Mouse (Mus musculus) MEL (cell line): ENCODE results near the gene Nrn1l. TPM values are rescaled to one million over a fixed set of nuclear protein-coding genes. Genes with fewer than 3 reads are reported as not detected.

Experiments used
- DNase-seq: peaks from one replicate; pipeline ENCODE4 v3.0.0; 2011; ENCODE audit warnings: low read depth, low spot score
- H3K27ac ChIP-seq: 2 replicates; pipeline ENCODE4 v1.5.1; 2012; ENCODE audit warnings: low read depth, mild to moderate bottlenecking, control low read depth, low read length, moderate library complexity; ENCODE audit not compliant: control insufficient read depth
- H3K27me3 ChIP-seq, 2 experiments: fragments of 150-350 bp in 1 of 2; sonication (generic) in 1 of 2; 2 replicates each; pipeline ENCODE4 v1.6.1; 2012; ENCODE audit warnings: low read length in 2 of 2, mild to moderate bottlenecking in 2 of 2, improper control_type of control experiment in 1 of 2, moderate library complexity in 1 of 2; ENCODE audit not compliant: insufficient read depth in 2 of 2, control insufficient read depth in 1 of 2
- H3K36me3 ChIP-seq, 2 experiments: 2 replicates each; pipeline ENCODE4 v1.6.1; 2012 to 2014; ENCODE audit warnings: low read length in 2 of 2, improper control_type of control experiment in 1 of 2, inconsistent platforms in 1 of 2, mild to moderate bottlenecking in 1 of 2; ENCODE audit not compliant: insufficient read depth in 2 of 2, control insufficient read depth in 1 of 2
- H3K4me1 ChIP-seq, 2 experiments: fragments of 150-350 bp in 1 of 2; sonication (generic) in 1 of 2; 2 replicates each; pipeline ENCODE4 v1.6.1; 2012; ENCODE audit warnings: low read length in 2 of 2, improper control_type of control experiment in 1 of 2, mild to moderate bottlenecking in 1 of 2; ENCODE audit not compliant: insufficient read depth in 2 of 2, control insufficient read depth in 1 of 2
- H3K4me3 ChIP-seq, 2 experiments: fragments of 150-350 bp in 1 of 2; sonication (generic) in 1 of 2; 2 replicates each; pipeline ENCODE4 v1.5.1; 2012; ENCODE audit warnings: low read depth in 2 of 2, low read length in 2 of 2, mild to moderate bottlenecking in 2 of 2, moderate library complexity in 2 of 2, control low read depth in 1 of 2, improper control_type of control experiment in 1 of 2; ENCODE audit not compliant: control insufficient read depth in 1 of 2, insufficient read depth in 1 of 2
- H3K79me2 ChIP-seq: 2 replicates; pipeline ENCODE4 v1.6.1; 2012; ENCODE audit warnings: mild to moderate bottlenecking, low read length, moderate library complexity; ENCODE audit not compliant: control insufficient read depth, poor library complexity, insufficient read depth
- H3K9ac ChIP-seq: 2 replicates; pipeline ENCODE4 v1.6.1; 2012; ENCODE audit warnings: low read depth, mild to moderate bottlenecking, control low read depth, low read length, moderate library complexity; ENCODE audit not compliant: control insufficient read depth, poor library complexity, severe bottlenecking
- H3K9me3 ChIP-seq: fragments of 150-350 bp; sonication (generic); replicated peaks from 2 replicates; pipeline ENCODE4 v1.6.1; 2012; ENCODE audit warnings: mild to moderate bottlenecking, low read length, improper control_type of control experiment, moderate library complexity; ENCODE audit not compliant: insufficient read depth
- BHLHE40 ChIP-seq: IDR thresholded peaks from 2 replicates; pipeline ENCODE4 v1.6.1; 2012; ENCODE audit warnings: low read depth, mild to moderate bottlenecking, inconsistent platforms, low read length, improper control_type of control experiment, borderline replicate concordance
- CHD1 ChIP-seq: IDR thresholded peaks from 2 replicates; pipeline ENCODE4 v1.6.1; 2012; ENCODE audit warnings: low read depth, mild to moderate bottlenecking, inconsistent platforms, low read length, improper control_type of control experiment
- CHD2 ChIP-seq: IDR thresholded peaks from 2 replicates; pipeline ENCODE4 v1.6.1; 2011; ENCODE audit warnings: low read length, improper control_type of control experiment
- CTCF ChIP-seq, 3 experiments: IDR thresholded peaks in 2 of 3; conservative IDR thresholded peaks in 1 of 3; 2 replicates each; pipeline ENCODE4 v1.5.1; 2011 to 2012; ENCODE audit warnings: low read length in 3 of 3, low read depth in 2 of 3, mild to moderate bottlenecking in 2 of 3, improper control_type of control experiment in 1 of 3, inconsistent platforms in 1 of 3, mixed read lengths in 1 of 3, moderate library complexity in 1 of 3; ENCODE audit not compliant: control insufficient read depth in 1 of 3, insufficient read depth in 1 of 3, poor library complexity in 1 of 3, severe bottlenecking in 1 of 3
- E2F4 ChIP-seq: IDR thresholded peaks from 2 replicates; pipeline ENCODE4 v1.6.1; 2011; ENCODE audit warnings: low read depth, low read length, improper control_type of control experiment, borderline replicate concordance
- ELF1 ChIP-seq: IDR thresholded peaks from 2 replicates; pipeline ENCODE4 v1.6.1; 2014; ENCODE audit warnings: low read depth, mild to moderate bottlenecking, inconsistent platforms, low read length, improper control_type of control experiment, moderate library complexity
- EP300 ChIP-seq, 2 experiments: IDR thresholded peaks; 2 replicates each; pipeline ENCODE4 v1.6.1; 2011; ENCODE audit warnings: improper control_type of control experiment in 2 of 2, low read length in 2 of 2, low read depth in 1 of 2, mild to moderate bottlenecking in 1 of 2
- ETS1 ChIP-seq: IDR thresholded peaks from 2 replicates; pipeline ENCODE4 v1.6.1; 2012; ENCODE audit warnings: low read depth, mild to moderate bottlenecking, inconsistent platforms, low read length, improper control_type of control experiment, moderate library complexity
- GABPA ChIP-seq: IDR thresholded peaks from 2 replicates; pipeline ENCODE4 v1.6.1; 2012; ENCODE audit warnings: low read depth, mild to moderate bottlenecking, inconsistent platforms, low read length, improper control_type of control experiment, moderate library complexity
- HCFC1 ChIP-seq: IDR thresholded peaks from 2 replicates; pipeline ENCODE4 v1.6.1; 2012; ENCODE audit warnings: low read depth, mild to moderate bottlenecking, inconsistent platforms, low read length, improper control_type of control experiment, moderate library complexity
- JUND ChIP-seq: IDR thresholded peaks from 2 replicates; pipeline ENCODE4 v1.6.1; 2011; ENCODE audit warnings: low read depth, mild to moderate bottlenecking, improper control_type of control experiment, low read length
- KAT2A ChIP-seq: conservative IDR thresholded peaks from 2 replicates; pipeline ENCODE4 v1.6.1; 2012; ENCODE audit warnings: low read depth, low read length, improper control_type of control experiment, inconsistent platforms
- MAFK ChIP-seq: IDR thresholded peaks from 2 replicates; pipeline ENCODE4 v1.6.1; 2011; ENCODE audit warnings: low read depth, mild to moderate bottlenecking, low read length, improper control_type of control experiment, borderline replicate concordance
- MAX ChIP-seq: IDR thresholded peaks from 2 replicates; pipeline ENCODE4 v1.6.1; 2011; ENCODE audit warnings: low read length, improper control_type of control experiment
- MAZ ChIP-seq: IDR thresholded peaks from 2 replicates; pipeline ENCODE4 v1.6.1; 2012; ENCODE audit warnings: low read depth, mild to moderate bottlenecking, inconsistent platforms, low read length, improper control_type of control experiment
- MEF2A ChIP-seq: IDR thresholded peaks from 2 replicates; pipeline ENCODE4 v1.6.1; 2014; ENCODE audit warnings: low read depth, mild to moderate bottlenecking, inconsistent platforms, low read length, improper control_type of control experiment; ENCODE audit not compliant: poor library complexity, insufficient replicate concordance, severe bottlenecking; ENCODE audit errors: extremely low read depth
- MXI1 ChIP-seq: IDR thresholded peaks from 2 replicates; pipeline ENCODE4 v1.6.1; 2011; ENCODE audit warnings: mild to moderate bottlenecking, low read depth, low read length, improper control_type of control experiment
- MYB ChIP-seq: IDR thresholded peaks from 2 replicates; pipeline ENCODE4 v1.6.1; 2011; ENCODE audit warnings: mild to moderate bottlenecking, low read depth, low read length, improper control_type of control experiment
- NELFE ChIP-seq: IDR thresholded peaks from 2 replicates; pipeline ENCODE4 v1.6.1; 2011; ENCODE audit warnings: low read depth, low read length, improper control_type of control experiment
- NRF1 ChIP-seq: IDR thresholded peaks from 2 replicates; pipeline ENCODE4 v1.6.1; 2014; ENCODE audit warnings: low read depth, mild to moderate bottlenecking, inconsistent platforms, low read length, improper control_type of control experiment, moderate library complexity; ENCODE audit not compliant: poor library complexity, insufficient read depth, severe bottlenecking
- POLR2A ChIP-seq, 2 experiments: IDR thresholded peaks; 2 replicates each; pipeline ENCODE4 v1.6.1; 2011 to 2012; ENCODE audit warnings: low read length in 2 of 2, mild to moderate bottlenecking in 2 of 2, control low read depth in 1 of 2, improper control_type of control experiment in 1 of 2, low read depth in 1 of 2, moderate library complexity in 1 of 2; ENCODE audit not compliant: control insufficient read depth in 1 of 2, insufficient read depth in 1 of 2, poor library complexity in 1 of 2
- POLR2AphosphoS2 ChIP-seq: IDR thresholded peaks from 2 replicates; pipeline ENCODE4 v1.6.1; 2011; ENCODE audit warnings: low read length, improper control_type of control experiment
- POLR2AphosphoS5 ChIP-seq: IDR thresholded peaks from 2 replicates; pipeline ENCODE4 v1.6.1; 2012; ENCODE audit warnings: low read depth, borderline replicate concordance, mild to moderate bottlenecking, inconsistent platforms, low read length, moderate library complexity, mixed read lengths
- RAD21 ChIP-seq: IDR thresholded peaks from 2 replicates; pipeline ENCODE4 v1.6.1; 2011; ENCODE audit warnings: mild to moderate bottlenecking, low read depth, low read length, improper control_type of control experiment
- RCOR1 ChIP-seq: IDR thresholded peaks from 2 replicates; pipeline ENCODE4 v1.6.1; 2012; ENCODE audit warnings: low read depth, mild to moderate bottlenecking, inconsistent platforms, low read length, improper control_type of control experiment
- SIN3A ChIP-seq: IDR thresholded peaks from 2 replicates; pipeline ENCODE4 v1.6.1; 2012; ENCODE audit warnings: low read length, improper control_type of control experiment, inconsistent platforms
- SMC3 ChIP-seq: IDR thresholded peaks from 2 replicates; pipeline ENCODE4 v1.6.1; 2011; ENCODE audit warnings: low read depth, low read length, improper control_type of control experiment
- TAL1 ChIP-seq: IDR thresholded peaks from 2 replicates; pipeline ENCODE4 v1.6.1; 2012; ENCODE audit warnings: mild to moderate bottlenecking, inconsistent platforms, low read length, moderate library complexity, mixed read lengths
- TCF12 ChIP-seq: IDR thresholded peaks from 2 replicates; pipeline ENCODE4 v1.6.1; 2014; ENCODE audit warnings: low read depth, mild to moderate bottlenecking, inconsistent platforms, low read length, improper control_type of control experiment, moderate library complexity
- UBTF ChIP-seq: IDR thresholded peaks from 2 replicates; pipeline ENCODE4 v1.6.1; 2012; ENCODE audit warnings: low read depth, mild to moderate bottlenecking, inconsistent platforms, low read length, improper control_type of control experiment, moderate library complexity, borderline replicate concordance; ENCODE audit not compliant: insufficient read depth
- USF1 ChIP-seq: IDR thresholded peaks from 2 replicates; pipeline ENCODE4 v1.6.1; 2014; ENCODE audit warnings: low read depth, mild to moderate bottlenecking, inconsistent platforms, low read length, improper control_type of control experiment, moderate library complexity
- USF2 ChIP-seq, 2 experiments: IDR thresholded peaks; 2 replicates each; pipeline ENCODE4 v1.6.1; 2011 to 2012; ENCODE audit warnings: improper control_type of control experiment in 2 of 2, low read length in 2 of 2, borderline replicate concordance in 1 of 2, inconsistent platforms in 1 of 2, low read depth in 1 of 2, mild to moderate bottlenecking in 1 of 2; ENCODE audit not compliant: insufficient read depth in 1 of 2
- ZC3H11A ChIP-seq: IDR thresholded peaks from 2 replicates; pipeline ENCODE4 v1.6.1; 2012; ENCODE audit warnings: low read depth, mild to moderate bottlenecking, inconsistent platforms, low read length, improper control_type of control experiment
- ZKSCAN1 ChIP-seq: IDR thresholded peaks from 2 replicates; pipeline ENCODE4 v1.6.1; 2012; ENCODE audit warnings: low read depth, mild to moderate bottlenecking, inconsistent platforms, low read length, improper control_type of control experiment, moderate library complexity
- ZMIZ1 ChIP-seq: IDR thresholded peaks from 2 replicates; pipeline ENCODE4 v1.6.1; 2012; ENCODE audit warnings: low read depth, mild to moderate bottlenecking, inconsistent platforms, low read length, improper control_type of control experiment, moderate library complexity
- polyA plus RNA-seq, 2 experiments: library from polyadenylated mRNA; stranded (reverse) in 1 of 2; unstranded in 1 of 2; fragments of >175 nt in 1 of 2; fragments of >200 nt in 1 of 2; gene quantifications; 2 replicates each; pipeline versions ENCODE4 v1.2.1 to v1.2.4; 2012; ENCODE audit warnings: low replicate concordance in 2 of 2, low read depth in 1 of 2; ENCODE audit not compliant: insufficient read length in 2 of 2, insufficient read depth in 1 of 2, missing spikeins in 1 of 2
- total RNA-seq: library from RNA; depleted of rRNA; stranded (reverse); fragments of 300-350 nt; gene quantifications from 2 replicates; pipeline ENCODE4 v1.2.3, GENCODE M21; 2012

Gene Nrn1l
- total and polyA plus RNA-seq, 3 experiments = 0.39 TPM; not detected in 2

GRCm38 (mm10) chr8:105880754-105881520 lies 12.4 kb upstream of the Nrn1l start, which contains the start of gene Edc4:
TSS of gene Edc4 (plus strand) at chr8:105880881.
- Histone ChIP-seq H3K27me3 (no peaks in the 10 kb centered on the region), H3K9me3 (no peaks in the 10 kb centered on the region), H3K27ac (peak within 1 kb of the TSS; percentile 70), H3K36me3 (peaks cover 5 to 10% of the 10 kb centered on the region in 2 experiments), H3K9ac (peak within 1 kb of the TSS; percentile 90), H3K4me3 (peak within 1 kb of the TSS; percentile 86 to 98), H3K4me1 (peaks cover 0 to 4% of the 10 kb centered on the region in 2 experiments; a peak in 1 of 4 replicates), H3K79me2 (peaks cover 25% of the 10 kb centered on the region)
- DNase-seq = peak; percentile 94
- TF ChIP-seq NRF1 (peak; percentile 36; the same call in 1 of the 2 replicates), BHLHE40 (no peak), CTCF (IDR thresholded peaks at IDR 0.05 in 2 of 3, conservative IDR thresholded peaks at IDR 0.05 in 1 of 3; ENCODE audit: control insufficient read depth in 1 of 3, insufficient read depth in 1 of 3, low read depth in 2 of 3, low read length in 3 of 3, poor library complexity in 1 of 3, severe bottlenecking in 1 of 3) (no peak), MXI1 (peak; percentile 89), ETS1 (peak; percentile 51; the same call in 1 of the 2 replicates), E2F4 (peak; percentile 60; the same call in 1 of the 2 replicates), MEF2A (no peak), MYB (peak; percentile 91), USF2 (IDR thresholded peaks at IDR 0.05; ENCODE audit: borderline replicate concordance in 1 of 2, insufficient read depth in 1 of 2, low read depth in 1 of 2, low read length in 2 of 2) (no peak), SMC3 (peak; percentile 26; the same call in 1 of the 2 replicates), JUND (no peak), RAD21 (no peak), POLR2AphosphoS5 (no peak), TCF12 (peak; percentile 86), ZC3H11A (peak; percentile 5; the same call in 1 of the 2 replicates), RCOR1 (no peak), POLR2A (IDR thresholded peaks at IDR 0.05; ENCODE audit: control insufficient read depth in 1 of 2, insufficient read depth in 1 of 2, low read depth in 1 of 2, low read length in 2 of 2, poor library complexity in 1 of 2) (peak; percentile 96 to 97), MAFK (no peak), KAT2A (no peak; the same call in 1 of the 2 replicates), HCFC1 (peak; percentile 95), USF1 (peak; percentile 38; the same call in 1 of the 2 replicates), GABPA (no peak), TAL1 (no peak), ZKSCAN1 (no peak; the same call in 1 of the 2 replicates), ELF1 (peak; percentile 87), MAZ (no peak; the same call in 1 of the 2 replicates), CHD2 (no peak; the same call in 1 of the 2 replicates), POLR2AphosphoS2 (peak; percentile 97), MAX (peak; percentile 45; the same call in 1 of the 2 replicates), UBTF (no peak), SIN3A (peak; percentile 95), EP300 (IDR thresholded peaks at IDR 0.05; ENCODE audit: low read depth in 1 of 2, low read length in 2 of 2) (peak in 1 of 2 experiments; percentile 68; a peak in 2 of 4 replicates), CHD1 (no peak), NELFE (peak; percentile 98), ZMIZ1 (peak; percentile 77)
